Mouse (Mus musculus): ENCODE measurements around the gene Gm36079.
"Not testable (repeated sequence)": the region's sequence is repeated elsewhere in the genome, so short reads cannot be mapped to it uniquely, and the experiment has no call there.

GRCm38 (mm10) chr13:120010068-120010467 is 16.7 kb downstream of the Gm36079 start:
- TF ChIP-seq CTCF (IDR thresholded peaks at IDR 0.05; ENCODE audit: low read depth, low read length); TAL1 (conservative IDR thresholded peaks at IDR 0.05; ENCODE audit: low read depth, low read length): not testable (repeated sequence)
